Mouse (Mus musculus) adrenal gland, adult (tissue): Measurements from ENCODE around the gene 2310057M21Rik.
"Not testable (repeated sequence)": the region's sequence is repeated elsewhere in the genome, so short reads cannot be mapped to it uniquely, and the experiment has no call there.

ENCODE experiments used
- DNase-seq, 2 experiments: peaks; one replicate each; pipeline ENCODE4 v3.0.0; 2022 to 2023; ENCODE audit warnings: low spot score in 1 of 2; ENCODE audit not compliant: inconsistent age in 2 of 2

2310057M21Rik gene

DNA sequence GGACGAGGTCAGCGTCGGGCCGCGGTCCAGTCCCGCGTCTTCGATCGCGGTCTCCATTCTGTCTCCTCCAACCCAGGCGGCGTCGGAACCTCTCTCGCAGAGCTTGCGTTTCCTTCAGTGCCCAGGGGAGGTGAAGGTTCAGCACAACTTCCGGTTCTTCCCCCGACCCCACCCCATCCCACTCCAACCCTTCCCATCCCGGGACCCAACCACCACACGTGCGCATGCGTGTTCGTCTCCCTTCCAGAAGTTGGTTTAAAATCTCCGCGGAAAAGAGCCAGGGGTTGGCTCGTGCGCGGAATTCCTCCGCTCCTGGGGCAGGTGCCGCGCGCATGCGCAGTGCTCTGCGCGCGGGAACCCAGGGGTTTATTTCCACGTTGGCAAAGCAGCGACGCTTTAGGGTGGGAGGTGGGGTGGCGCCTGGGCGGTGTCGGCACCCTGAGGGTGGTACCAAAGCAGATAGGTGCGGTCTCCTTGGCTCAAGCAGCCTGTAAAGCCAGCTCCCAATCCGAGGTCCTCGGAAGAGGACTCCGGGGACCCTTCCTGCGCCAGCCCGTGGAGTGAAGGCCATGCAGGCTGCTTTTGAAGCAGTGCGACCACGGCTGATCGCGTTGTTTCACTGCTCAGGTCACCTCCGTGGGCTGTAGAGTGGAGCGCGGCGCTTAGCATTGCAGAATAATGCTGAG is at the start of gene 2310057M21Rik:
Gene 2310057M21Rik (minus strand): TSS at position 145 of the 686 bp plus-strand sequence.
- DNase-seq = peak; percentile 96 to 98

DNA sequence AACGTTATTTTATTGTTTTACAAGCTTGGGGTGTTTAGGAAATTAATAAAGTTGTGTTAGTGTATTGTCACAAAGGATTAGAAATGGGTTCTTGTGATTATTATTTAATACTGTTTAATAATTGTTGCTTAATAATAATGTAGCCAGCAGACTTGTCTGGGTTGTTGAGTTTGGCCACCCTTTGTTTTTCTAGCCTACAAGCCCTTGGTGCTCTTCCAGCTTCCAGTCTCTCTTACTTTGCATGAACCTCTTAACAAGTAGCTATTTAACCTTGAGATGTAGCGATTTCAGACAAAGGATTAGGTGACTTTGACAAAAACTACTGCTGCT is 49.3 kb upstream of the 2310057M21Rik start:
- DNase-seq = no peak

DNA sequence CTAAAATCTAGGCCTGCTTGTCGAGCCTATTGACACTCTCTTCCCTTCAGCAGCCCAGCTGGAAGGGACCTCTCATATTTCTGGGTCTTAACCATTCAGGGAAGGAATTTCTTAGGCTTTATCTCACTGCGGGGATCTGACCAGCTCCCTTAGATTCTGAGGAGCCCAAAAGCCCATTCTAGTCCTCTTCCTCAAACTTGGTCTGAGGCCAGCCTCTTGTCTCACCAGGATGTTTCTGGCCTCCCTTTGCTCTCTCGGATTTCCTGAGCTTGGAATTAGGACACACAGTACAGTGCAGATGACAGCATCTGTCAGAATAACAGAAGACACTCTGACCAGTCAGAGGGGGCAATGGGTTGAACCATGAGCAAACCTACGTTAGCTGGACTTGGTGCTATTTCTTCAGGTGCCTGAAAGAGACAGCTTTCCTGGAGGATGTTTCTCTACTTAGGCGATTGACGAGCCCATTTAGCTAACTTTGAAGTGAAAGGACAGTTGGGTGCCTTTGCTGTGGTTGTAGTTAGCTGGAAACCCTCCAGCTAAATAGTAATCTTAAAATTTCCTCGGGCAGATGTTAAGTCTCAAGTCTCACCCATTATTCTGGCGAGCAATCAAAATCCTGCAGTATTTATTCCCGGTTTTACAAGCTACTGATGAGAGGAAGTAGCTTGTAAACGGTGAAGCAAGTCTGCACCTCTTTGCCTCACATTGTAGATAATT is 48.8 kb upstream of the 2310057M21Rik start:
- peak; percentile 28 to 83 for DNase-seq

DNA sequence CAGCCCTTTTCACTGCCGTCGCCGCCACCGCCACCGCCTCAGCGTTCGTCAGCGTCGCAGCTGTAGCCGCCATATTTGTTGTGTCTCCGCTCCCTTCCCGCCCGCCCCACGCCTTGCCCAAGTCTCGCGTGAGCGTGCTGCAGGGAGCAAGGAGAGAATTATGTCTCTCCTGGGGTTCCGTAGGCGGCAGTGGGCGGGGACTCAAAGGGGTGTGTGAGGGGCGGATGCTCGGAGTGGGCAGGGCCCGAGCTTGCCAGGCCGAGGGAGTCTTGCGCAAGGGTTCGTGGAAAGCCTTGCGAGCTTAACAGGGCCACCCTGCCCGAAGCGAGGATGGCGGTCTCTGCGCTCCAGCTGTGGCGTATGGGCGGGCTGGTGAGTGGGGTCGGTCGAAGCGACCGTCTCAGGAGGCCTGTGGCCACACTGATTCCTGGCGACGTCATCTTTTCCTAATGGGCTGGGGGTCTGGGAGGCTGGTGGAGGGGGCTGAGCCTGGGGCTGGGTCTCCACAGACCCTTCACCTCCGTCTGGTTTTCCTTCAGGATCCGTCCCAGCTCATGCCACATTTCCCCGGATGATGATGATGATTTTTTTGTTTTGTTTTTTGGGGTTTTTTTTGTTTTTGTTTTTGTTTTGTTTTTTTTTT is 48.0 kb upstream of the 2310057M21Rik start, which contains the start of the genes Ikzf5 and Acadsb:
Gene Ikzf5 (minus strand): TSS at position 106 of the 643 bp plus-strand sequence.
Gene Acadsb (plus strand): TSS at position 186 of the 643 bp plus-strand sequence.
- peak; percentile 99 to 100 for DNase-seq

DNA sequence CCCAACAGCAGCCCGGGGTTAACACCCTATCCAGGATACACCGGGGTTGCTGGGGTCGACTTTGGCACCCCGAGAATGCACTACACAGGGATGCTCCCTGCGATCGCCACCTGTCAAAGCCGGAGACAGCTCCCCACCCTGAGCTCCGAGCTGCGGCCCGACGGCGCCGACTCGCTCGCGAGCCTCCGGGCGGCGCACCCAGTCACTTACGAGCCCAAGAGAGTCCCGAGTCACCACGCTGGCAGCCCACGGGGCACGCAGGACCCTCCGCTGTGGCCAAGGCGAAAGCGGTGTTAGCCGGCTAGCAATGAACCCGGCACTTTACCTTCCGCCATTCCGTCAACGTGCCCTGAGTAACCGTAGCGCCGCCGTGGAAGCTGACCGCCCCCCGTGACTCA is 47.4 kb upstream of the 2310057M21Rik start:
- DNase-seq = no peak

DNA sequence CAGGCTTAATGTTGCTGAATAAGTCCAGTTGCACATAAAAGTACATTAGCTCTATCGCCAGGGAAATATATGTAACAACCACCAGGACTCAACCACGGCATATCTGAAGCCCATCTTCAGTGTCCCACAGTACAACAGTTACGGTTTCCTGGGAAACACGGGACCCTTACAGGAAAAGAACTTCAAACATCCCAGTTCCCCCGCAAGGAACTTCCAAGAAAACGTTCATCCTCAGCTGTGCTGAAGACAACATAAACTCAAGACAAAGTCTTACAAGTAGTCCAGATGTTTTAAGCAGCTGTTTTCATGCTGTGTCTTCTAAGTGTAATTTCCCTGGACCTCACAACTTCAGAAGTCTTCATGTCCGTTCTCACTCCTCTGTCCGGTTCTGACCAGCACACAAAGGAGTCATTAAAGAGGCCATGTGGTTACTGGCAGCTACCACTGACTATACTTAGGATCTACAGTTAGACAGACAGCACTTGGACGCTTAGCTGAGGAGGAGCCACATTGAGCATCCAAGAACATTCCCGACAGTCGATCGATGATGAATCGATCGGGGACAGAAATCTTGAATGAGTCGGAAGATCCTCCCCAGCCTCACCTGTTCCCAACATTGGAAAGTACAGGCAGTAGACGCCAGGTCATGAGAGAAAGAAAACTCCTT is 46.9 kb upstream of the 2310057M21Rik start:
- no peak for DNase-seq

DNA sequence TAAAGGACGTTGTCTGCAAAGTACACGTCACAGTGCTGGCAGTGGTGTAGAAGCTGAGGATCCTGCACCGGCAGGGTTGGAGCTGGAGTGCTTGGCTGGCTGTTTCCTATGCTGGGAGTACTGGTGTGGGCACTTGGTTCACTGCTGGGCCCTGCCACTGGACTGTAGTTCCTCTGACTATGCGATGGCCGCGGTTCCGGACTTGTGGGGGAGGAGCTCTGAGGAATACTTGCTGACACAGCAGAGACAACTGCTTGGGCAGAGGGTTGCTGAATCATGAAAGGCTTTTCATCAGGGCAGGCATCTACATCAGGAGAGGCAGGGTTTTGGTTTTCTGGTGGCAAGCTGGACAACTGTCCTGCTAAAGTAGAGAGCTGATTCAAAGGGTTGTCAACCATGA is 29.2 kb upstream of the 2310057M21Rik start:
- not testable (repeated sequence) for DNase-seq

DNA sequence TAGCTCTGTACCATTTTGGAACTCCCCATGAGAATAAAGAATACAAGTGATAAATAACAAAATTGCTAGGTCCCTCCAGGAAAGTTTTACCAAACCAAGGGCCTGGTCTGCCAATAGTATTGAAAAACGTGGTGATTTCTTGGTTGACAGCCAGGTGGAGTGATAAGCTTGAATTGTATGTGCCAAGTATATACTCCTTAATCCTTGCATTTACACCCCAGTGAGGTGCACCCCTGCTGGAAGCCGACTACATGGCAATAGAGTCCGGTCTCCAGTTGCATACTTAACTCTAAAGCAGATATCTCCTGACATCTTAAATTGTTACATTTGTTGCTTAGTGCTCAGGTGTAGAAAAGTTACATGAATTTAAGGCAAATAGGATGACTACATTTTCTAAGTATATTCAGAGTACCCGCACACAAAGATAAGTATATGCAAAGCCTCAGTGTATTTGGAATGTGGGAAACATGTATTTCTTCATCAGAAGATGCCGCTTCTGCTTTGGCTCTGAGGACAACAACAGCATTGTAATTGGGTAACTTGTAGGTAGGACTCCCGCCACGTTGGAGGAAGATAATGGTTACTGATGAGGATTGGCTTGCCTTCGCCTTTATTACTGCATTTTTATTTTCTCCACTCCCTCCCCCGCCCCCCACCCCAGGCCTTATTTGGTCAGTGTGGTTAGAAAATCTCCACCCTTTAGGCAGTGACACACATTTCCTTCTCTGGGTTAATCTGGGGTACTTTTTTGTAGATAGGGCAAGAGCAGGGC is 9.5 kb upstream of the 2310057M21Rik start:
- peak in 1 of 2 experiments; percentile 38 for DNase-seq

DNA sequence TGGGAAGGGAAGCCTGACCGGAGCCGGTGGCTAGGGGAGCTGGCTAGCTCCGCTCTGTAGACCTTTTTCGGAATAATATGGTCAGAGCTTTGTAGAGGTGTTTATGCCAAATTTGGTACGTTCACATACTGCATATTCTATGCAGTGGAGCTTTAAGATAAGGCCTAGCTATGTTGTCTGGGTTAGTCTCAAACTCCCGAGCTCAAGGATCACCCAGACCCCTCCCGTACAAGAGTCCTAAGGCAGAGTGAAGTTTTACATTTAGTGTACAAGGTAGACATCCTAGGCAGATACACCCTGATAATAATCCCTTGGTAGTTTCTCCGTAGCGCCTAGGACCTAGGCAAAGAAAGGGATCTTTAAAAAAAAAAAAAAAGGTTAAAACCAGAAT is 8.9 kb upstream of the 2310057M21Rik start:
- DNase-seq = no peak

DNA sequence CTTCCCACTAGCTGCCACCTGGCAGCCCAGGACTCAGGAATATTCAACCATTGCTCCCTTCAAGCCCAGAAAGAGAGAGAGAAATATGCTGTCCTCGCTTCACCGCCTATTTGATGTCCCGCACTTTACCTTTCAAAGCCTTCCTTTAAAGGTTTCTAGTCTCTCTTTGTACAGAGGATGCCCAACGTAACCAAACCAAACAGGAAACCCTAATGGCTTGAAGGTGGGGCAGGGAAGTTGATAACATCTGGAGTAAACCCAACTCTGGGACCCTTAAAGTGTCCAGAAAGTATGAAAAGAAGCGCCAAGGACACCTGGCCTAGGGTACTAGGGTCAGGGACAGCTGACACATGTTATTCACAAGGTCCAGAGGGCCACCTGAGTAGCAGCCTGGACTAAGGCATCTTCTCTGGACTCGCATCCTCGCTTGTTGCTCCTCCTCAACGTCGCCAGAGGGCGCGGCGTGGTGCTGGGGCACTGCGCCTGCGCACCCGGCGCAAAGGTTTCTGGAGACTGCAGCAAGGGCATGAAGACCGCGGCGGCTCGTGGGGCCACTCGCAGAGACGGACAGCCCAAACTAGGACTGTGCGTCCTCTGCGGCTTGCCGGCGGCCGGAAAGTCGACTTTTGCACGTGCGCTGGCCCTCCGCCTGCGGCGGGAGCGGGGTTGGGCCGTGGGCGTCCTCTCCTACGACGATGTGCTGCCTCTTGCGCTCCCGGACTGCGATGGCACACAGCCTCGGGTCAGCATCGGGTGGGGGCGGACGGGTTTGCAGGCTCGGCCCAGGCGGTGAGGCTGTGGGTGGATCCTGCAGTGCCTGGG is 8.3 kb upstream of the 2310057M21Rik start, which contains the start of gene Pstk:
Gene Pstk (plus strand): TSS at position 494 of the 822 bp plus-strand sequence.
- peak; percentile 93 to 97 for DNase-seq

DNA sequence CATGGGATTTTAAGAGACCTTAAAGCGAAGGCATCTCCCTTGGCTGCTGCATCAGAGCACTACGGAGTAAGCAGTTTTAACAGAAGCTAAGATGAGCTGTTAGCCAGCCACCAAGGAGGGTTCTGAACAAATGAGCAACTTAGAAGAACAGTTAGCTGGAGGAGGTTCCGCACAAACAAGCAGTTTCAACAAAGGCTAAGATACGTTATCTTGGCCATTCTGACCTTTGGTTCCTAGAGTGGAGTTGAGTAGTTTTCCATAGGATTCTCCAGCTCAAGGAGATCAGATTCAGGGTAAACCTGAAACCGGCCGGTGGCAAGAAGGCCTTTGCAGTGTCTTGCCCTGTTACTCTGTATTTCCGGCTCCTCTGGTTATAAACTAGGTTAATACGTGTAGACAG is 1.6 kb upstream of the 2310057M21Rik start:
- no peak for DNase-seq

DNA sequence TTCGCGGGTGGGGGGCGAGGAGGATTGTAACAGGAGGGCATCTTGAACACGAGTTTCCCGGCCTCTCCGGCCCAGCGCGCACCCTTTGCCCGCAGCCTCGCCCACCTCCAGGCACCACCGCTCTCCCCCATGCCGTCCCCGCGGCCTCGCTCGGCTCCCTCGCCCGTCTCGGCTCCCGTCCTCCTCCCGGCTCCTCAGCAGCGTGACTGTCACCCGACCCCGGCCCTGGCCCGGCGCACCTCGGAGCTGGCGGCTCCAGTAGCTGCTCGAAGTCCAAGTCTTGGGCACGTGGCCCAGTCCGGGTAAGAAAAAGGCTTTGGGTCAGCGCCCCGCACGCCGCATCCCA is 317 bp downstream of the 2310057M21Rik start:
- DNase-seq = no peak

DNA sequence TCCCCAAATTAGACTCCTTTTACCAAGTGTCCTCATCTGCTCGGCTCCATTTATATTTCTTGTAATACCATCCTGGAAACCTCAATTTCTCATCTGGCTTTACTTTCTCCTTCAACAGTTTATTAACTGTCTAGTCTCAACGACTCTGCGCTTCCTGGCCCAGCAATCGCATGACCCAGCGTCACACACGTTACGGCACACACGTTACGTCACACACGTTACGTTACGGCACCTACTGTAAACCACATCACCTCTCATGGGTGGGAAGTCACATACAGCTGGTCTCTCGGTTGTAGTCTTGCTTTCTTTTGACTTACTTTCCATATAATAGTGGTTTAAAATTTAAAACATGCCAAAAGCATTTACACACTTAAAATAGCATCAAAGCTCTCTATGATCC is 6.5 kb downstream of the 2310057M21Rik start:
- no peak for DNase-seq

DNA sequence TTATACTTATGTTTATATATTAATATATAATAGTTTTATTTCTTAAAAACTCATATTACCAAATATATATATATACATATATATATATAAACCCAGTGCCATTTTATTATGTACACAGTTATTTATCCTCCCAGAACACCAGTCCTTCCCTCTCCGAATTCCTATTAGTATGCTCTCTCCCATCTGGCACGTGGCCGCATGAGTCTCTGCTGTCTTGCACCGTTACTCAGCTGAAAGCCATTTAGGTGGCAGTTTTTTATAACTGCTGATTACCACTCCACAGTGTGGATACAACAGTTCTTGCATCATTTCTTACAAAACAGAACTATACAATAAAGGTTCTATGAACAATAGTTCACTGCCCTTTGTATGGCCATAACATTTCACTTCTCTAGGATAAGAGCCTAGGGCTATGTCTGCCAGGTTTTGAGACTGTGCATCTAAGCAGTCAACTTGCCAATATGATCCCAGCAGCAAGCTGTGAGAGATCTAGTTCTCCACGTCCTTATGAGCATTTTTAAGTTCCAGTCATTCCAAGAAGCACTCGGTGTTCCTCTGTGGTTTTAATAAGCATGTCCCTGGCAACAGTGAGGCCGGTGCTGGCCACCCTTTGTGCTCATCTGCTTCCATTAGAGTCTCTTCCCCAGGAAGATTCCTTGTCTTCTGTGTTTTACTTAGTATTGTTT is 16.6 kb downstream of the 2310057M21Rik start:
- no peak for DNase-seq

DNA sequence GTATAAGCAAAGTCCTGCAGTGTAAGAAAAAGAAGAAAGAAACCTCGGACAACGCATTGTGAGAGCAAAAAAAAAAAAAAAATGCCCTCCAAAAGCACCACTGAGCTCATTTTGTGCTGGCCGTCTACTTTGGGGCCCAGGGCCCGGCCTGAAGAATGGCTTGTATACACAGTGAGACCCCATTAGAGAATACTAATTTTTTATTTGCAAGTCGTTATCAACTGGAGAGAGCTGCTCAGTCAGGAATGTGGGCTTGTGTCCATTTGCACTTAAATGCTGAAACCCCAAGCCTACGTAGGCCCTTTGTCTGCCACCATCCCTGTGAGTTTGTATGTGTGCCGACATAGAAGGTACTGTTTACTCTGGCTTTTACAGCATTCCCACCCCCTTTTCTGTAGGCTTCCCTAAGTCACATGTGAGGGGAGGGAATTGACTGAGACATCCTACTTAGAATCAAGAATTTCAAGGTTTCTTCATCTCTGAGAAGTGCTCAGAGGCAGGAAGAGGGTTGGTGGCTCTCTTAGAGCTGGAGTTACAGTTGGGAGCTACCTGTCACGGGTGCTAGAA is 25.0 kb downstream of the 2310057M21Rik start:
- no peak for DNase-seq

DNA sequence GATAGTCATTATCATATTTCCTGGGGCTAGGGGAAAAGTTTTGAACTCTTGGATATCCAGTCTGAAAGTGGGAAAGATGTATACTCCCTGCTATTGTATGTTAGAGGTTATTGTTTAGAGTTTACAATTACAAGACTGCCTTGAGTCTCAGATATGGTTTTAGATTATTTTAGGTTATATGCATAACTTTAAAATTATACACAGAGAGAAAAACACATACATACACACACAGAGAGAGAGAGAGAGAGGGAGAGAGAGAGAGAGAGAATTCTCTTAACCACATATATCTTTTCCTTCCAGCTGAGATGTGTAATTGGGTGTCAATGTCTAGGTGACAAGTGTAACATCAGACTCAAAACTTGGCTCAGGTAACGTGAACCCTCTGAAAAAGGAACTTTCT is 29.0 kb downstream of the 2310057M21Rik start, which contains the start of gene Fam24a:
Gene Fam24a (plus strand): TSS at position 301 of the 400 bp plus-strand sequence.
- no peak for DNase-seq

DNA sequence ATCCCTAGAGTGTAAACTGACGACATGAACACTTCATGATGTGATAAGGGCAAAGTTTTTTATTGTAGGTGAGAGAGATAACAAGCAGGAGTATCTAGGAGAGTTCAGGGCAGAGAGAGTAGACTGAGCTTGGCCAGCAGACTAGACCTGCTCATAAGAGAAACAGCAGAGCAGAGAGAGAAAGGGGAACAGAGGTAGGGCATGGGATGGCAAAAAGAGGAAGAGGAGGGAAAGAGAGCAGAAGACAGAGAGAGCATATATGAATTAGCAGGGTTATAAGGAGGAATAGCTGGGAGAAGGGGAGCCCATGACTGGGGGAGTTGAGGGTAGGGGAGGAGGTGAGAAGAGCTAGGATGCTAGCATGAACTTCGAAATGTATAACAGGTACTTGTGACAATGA is 30.9 kb downstream of the 2310057M21Rik start:
- no peak for DNase-seq

DNA sequence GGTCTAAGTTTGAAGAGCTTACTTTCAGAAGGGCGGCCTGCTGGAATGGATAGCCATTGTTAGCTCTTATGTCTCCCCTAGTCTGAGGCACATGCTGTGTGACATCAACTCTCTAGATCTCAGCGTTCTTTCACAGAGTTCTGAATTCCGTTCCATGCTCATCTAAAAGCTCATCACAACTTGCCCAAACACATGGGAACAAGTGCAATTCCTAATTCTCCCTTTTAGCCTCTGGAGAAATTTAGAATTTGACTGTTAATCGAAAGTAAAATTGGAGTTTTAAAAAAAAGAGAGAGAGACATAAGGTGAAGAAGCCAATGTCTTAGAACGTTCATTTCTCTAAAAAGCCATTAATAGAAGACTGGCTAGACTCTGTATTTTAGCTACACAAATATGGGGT is 33.1 kb downstream of the 2310057M21Rik start, which contains the start of gene Fam24b:
Gene Fam24b (minus strand): TSS at position 101 of the 400 bp plus-strand sequence.
- DNase-seq = no peak

DNA sequence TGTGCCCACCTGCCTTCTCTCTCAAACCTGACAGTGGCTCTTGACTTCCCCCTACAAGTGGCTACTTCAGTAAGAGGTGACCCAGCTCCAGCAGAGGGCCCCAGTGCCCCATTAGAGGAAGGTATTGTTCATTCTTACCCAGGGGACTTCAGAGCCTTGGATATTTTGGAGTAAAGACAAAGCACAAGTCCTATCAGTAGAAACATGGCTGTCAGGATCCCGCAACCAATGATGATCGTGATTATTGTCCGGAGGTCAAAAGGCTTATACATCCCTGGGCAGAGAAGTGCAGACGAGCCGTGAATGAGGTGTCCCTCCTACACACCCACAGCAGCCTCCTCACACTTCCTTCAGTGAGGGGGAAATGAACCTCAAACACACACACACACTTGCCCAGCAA is 35.5 kb downstream of the 2310057M21Rik start:
- DNase-seq = no peak
